In the genomic region with DNA sequence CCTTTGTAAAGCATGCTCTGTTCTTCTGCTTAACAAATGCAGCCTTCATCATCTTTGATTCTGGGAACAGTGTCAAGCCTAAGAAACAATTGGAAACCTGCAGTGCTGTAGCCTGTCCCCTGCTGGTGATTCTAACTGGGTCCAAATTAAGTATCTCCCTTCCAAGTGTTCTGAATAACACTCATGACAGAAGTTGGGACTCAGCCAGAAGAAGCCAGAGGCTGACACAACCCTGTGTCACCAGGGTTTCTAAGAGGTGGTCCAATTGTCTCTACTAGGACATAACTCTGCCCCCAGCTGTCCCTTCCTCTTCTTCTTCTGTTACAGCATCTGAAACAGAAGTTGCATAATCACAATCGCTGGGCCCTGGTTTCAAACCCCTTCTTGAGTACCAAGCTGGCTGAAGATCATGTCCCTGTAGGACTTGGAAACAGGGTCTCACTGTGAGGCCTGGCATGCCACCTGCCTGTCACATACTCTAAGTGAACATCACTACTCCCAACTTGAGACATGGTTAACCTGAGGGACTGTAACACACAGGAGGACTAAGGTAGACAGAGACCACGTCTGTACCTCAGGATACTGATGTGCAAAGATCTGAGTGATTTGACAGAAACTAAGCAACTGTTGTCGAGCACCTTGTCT, we compare ENCODE assay signal across 10 mouse cellular contexts.
DNase-seq lines count a peak whose midpoint lies in the region; ATAC-seq and TF ChIP-seq lines count a peak whose summit lies in the region.
"Had no signal": no experiment of that assay in that cellular context is flagged by ENCODE, and none has a peak within 500 bp of the region (broad histone marks: within the 10 kb centered on the region; RNA-seq: fewer than 3 reads in every experiment).

No protein-coding gene starts in this region.

- H3K27me3 ChIP-seq in hindbrain, embryonic 14.5 days (ENCODE audit: control insufficient read depth, insufficient read depth, low read length), result no peaks in the 10 kb centered on the region
- H3K27me3 ChIP-seq in hindbrain, embryonic 11.5 days (ENCODE audit: control insufficient read depth, insufficient read depth, low read length), result no peaks in the 10 kb centered on the region
- H3K27me3 ChIP-seq in midbrain, embryonic 11.5 days (ENCODE audit: control insufficient read depth, insufficient read depth, low read length), result no peaks in the 10 kb centered on the region
- no peaks in the 10 kb centered on the region for H3K27me3 ChIP-seq in midbrain, embryonic 10.5 days (ENCODE audit: low read depth, poor library complexity, severe bottlenecking)
- H3K27me3 ChIP-seq in limb, embryonic 10.5 days (ENCODE audit: low read depth, poor library complexity, severe bottlenecking), result no peaks in the 10 kb centered on the region
- H3K27me3 ChIP-seq: embryonic facial prominence, embryonic 12.5 days had no signal

- ATAC-seq in hindbrain, embryonic 14.5 days (ENCODE audit: low FRiP score), result peak; percentile 59; the same call in 1 of the 2 replicates
- no peak for ATAC-seq in hindbrain, embryonic 11.5 days (ENCODE audit: low FRiP score)
- no peak for ATAC-seq in midbrain, embryonic 11.5 days (ENCODE audit: low FRiP score)

- H3K27ac ChIP-seq in hindbrain, embryonic 14.5 days, result no peak overlapping the region
- H3K27ac ChIP-seq in hindbrain, embryonic 11.5 days (ENCODE audit: low read depth, low read length), result no peak overlapping the region
- H3K27ac ChIP-seq in midbrain, embryonic 11.5 days (ENCODE audit: low read depth, low read length), result no peak overlapping the region
- no peak overlapping the region for H3K27ac ChIP-seq in midbrain, embryonic 10.5 days (replicated peaks)
- H3K27ac ChIP-seq in olfactory bulb, adult 2 months (ENCODE audit: insufficient read depth, low read depth, low read length), result peak overlapping the region; percentile 70
- no peak overlapping the region for H3K27ac ChIP-seq in limb, embryonic 10.5 days
- H3K27ac ChIP-seq: embryonic facial prominence, embryonic 12.5 days had no signal

- H3K36me3 ChIP-seq in hindbrain, embryonic 14.5 days (replicated peaks; ENCODE audit: control insufficient read depth, insufficient read depth), result no peaks in the 10 kb centered on the region
- H3K36me3 ChIP-seq in hindbrain, embryonic 11.5 days (ENCODE audit: control insufficient read depth, insufficient read depth, low read length), result no peaks in the 10 kb centered on the region
- H3K36me3 ChIP-seq in midbrain, embryonic 11.5 days (ENCODE audit: control insufficient read depth, insufficient read depth, low read length), result no peaks in the 10 kb centered on the region
- H3K36me3 ChIP-seq in midbrain, embryonic 10.5 days, result no peaks in the 10 kb centered on the region
- H3K36me3 ChIP-seq in limb, embryonic 10.5 days, result no peaks in the 10 kb centered on the region
- H3K36me3 ChIP-seq: embryonic facial prominence, embryonic 12.5 days had no signal

- H3K9ac ChIP-seq in hindbrain, embryonic 14.5 days, result no peak overlapping the region
- H3K9ac ChIP-seq in hindbrain, embryonic 11.5 days (ENCODE audit: low read depth, low read length), result no peak overlapping the region
- H3K9ac ChIP-seq in midbrain, embryonic 11.5 days (ENCODE audit: low read length), result no peak overlapping the region
- H3K9ac ChIP-seq: embryonic facial prominence, embryonic 12.5 days had no signal

- 74% methylated on average over 3 of the region's 3 CpGs for WGBS in hindbrain, embryonic 14.5 days
- 78% methylated on average over 3 of the region's 3 CpGs for WGBS in hindbrain, embryonic 11.5 days
- 87% methylated on average over 3 of the region's 3 CpGs for WGBS in midbrain, embryonic 11.5 days
- WGBS in midbrain, embryonic 10.5 days, result 81% methylated on average over 3 of the region's 3 CpGs
- 70% methylated on average over 3 of the region's 3 CpGs for WGBS in olfactory bulb, adult 2 months
- WGBS in limb, embryonic 10.5 days, result 83% methylated on average over 3 of the region's 3 CpGs

- peak; percentile 55 for DNase-seq in hindbrain, embryonic 14.5 days (ENCODE audit: low spot score)
- DNase-seq in hindbrain, embryonic 11.5 days (ENCODE audit: low spot score), result no peak
- peak; percentile 44 for DNase-seq in midbrain, embryonic 11.5 days (ENCODE audit: low spot score, missing footprints)
- DNase-seq in midbrain, embryonic 10.5 days (ENCODE audit: low spot score), result no peak
- DNase-seq in cerebellum, adult 9-11 months, result peak; percentile 85
- DNase-seq in adrenal gland, adult 18-20 months (ENCODE audit: low spot score in 2 of 2), result no peak
- DNase-seq in limb, embryonic 10.5 days (ENCODE audit: low spot score), result no peak
- DNase-seq: thymus, adult 18-20 months had no signal

- H3K9me3 ChIP-seq in hindbrain, embryonic 14.5 days (ENCODE audit: control insufficient read depth, low read length), result no peaks in the 10 kb centered on the region
- no peaks in the 10 kb centered on the region for H3K9me3 ChIP-seq in hindbrain, embryonic 11.5 days (ENCODE audit: control insufficient read depth, low read length)
- H3K9me3 ChIP-seq in midbrain, embryonic 11.5 days (ENCODE audit: control insufficient read depth, low read length), result no peaks in the 10 kb centered on the region
- no peaks in the 10 kb centered on the region for H3K9me3 ChIP-seq in midbrain, embryonic 10.5 days (replicated peaks)
- H3K9me3 ChIP-seq in limb, embryonic 10.5 days (replicated peaks), result no peaks in the 10 kb centered on the region
- H3K9me3 ChIP-seq: embryonic facial prominence, embryonic 12.5 days had no signal

- no peak for TF ChIP-seq POLR2A in olfactory bulb, adult 2 months (IDR thresholded peaks at IDR 0.05; ENCODE audit: insufficient read depth, low read depth, low read length)

- H3K4me2 ChIP-seq in hindbrain, embryonic 14.5 days (replicated peaks), result no peak overlapping the region
- no peak overlapping the region for H3K4me2 ChIP-seq in hindbrain, embryonic 11.5 days (replicated peaks; ENCODE audit: low read depth, low read length)
- H3K4me2 ChIP-seq in midbrain, embryonic 11.5 days, result no peak overlapping the region
- H3K4me2 ChIP-seq: embryonic facial prominence, embryonic 12.5 days had no signal

- TF ChIP-seq CTCF in olfactory bulb, adult 2 months (IDR thresholded peaks at IDR 0.05; ENCODE audit: insufficient read depth, low read depth, low read length), result no peak

- no peaks in the 10 kb centered on the region for H3K4me1 ChIP-seq in hindbrain, embryonic 14.5 days (replicated peaks; ENCODE audit: control insufficient read depth, insufficient read depth, low read length)
- H3K4me1 ChIP-seq in hindbrain, embryonic 11.5 days (replicated peaks; ENCODE audit: control insufficient read depth, insufficient read depth, low read length), result no peaks in the 10 kb centered on the region
- no peaks in the 10 kb centered on the region for H3K4me1 ChIP-seq in midbrain, embryonic 11.5 days (ENCODE audit: control insufficient read depth, insufficient read depth, low read length)
- H3K4me1 ChIP-seq in midbrain, embryonic 10.5 days, result no peaks in the 10 kb centered on the region
- peaks cover 4% of the 10 kb centered on the region for H3K4me1 ChIP-seq in olfactory bulb, adult 2 months (ENCODE audit: control insufficient read depth, insufficient read depth, low read length)
- no peaks in the 10 kb centered on the region for H3K4me1 ChIP-seq in limb, embryonic 10.5 days
- H3K4me1 ChIP-seq: embryonic facial prominence, embryonic 12.5 days had no signal

- H3K4me3 ChIP-seq in hindbrain, embryonic 14.5 days (replicated peaks; ENCODE audit: low read length), result no peak overlapping the region
- no peak overlapping the region for H3K4me3 ChIP-seq in hindbrain, embryonic 11.5 days (ENCODE audit: low read depth, low read length)
- H3K4me3 ChIP-seq in midbrain, embryonic 11.5 days (ENCODE audit: low read depth, low read length), result no peak overlapping the region
- H3K4me3 ChIP-seq in midbrain, embryonic 10.5 days, result no peak overlapping the region
- H3K4me3 ChIP-seq in olfactory bulb, adult 2 months (ENCODE audit: insufficient read depth, low read depth, low read length), result no peak overlapping the region
- no peak overlapping the region for H3K4me3 ChIP-seq in limb, embryonic 10.5 days
- H3K4me3 ChIP-seq: embryonic facial prominence, embryonic 12.5 days had no signal

Comparison
In these comparisons a context has a peak if more than half of its experiments do, and no peak if none do; other contexts are left out.
1. DNase-seq: peak in hindbrain, embryonic 14.5 days (single experiment), midbrain, embryonic 11.5 days (single experiment) and cerebellum, adult 9-11 months (single experiment); none in hindbrain, embryonic 11.5 days (single experiment), midbrain, embryonic 10.5 days (single experiment), adrenal gland, adult 18-20 months (0 of 2) and limb, embryonic 10.5 days (single experiment).